8 mouse cellular contexts compared by ENCODE assay signal in the genomic region with DNA sequence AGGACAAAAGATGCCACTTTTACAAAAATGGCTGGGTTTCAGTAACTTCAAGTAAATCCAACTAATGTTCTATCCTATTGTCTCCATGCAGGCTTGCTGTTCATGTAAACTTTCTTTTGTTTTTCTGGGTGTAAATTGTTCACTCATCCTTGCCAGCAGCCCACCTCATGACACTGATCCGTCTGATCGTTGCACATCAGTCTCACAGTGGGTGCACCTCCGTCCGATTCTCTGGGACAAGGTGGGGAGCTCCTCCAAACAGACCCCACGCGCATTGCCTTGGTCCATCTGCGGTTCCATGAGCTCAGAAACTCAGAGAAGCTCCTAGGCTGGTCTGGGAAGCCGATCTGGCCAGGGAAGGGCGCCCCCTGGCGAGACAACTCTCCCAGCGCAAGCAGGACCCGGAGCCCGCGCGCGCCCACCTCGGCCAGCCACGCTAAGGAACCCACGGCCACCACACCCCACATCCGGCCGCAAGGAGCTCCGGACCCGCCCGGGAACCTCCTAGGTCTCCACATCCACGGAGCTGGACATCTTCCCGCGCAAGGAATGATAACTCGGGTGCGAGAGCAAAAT. TPM values are rescaled to one million over a fixed set of nuclear protein-coding genes. Genes with fewer than 3 reads are reported as not detected.
DNase-seq lines count a peak whose midpoint lies in the region; ATAC-seq and TF ChIP-seq lines count a peak whose summit lies in the region.

No protein-coding gene starts in this region.

- TF ChIP-seq CTCF in brain, embryonic 14.5 days (IDR thresholded peaks at IDR 0.05; ENCODE audit: borderline replicate concordance, extremely low read depth, insufficient read depth, insufficient read length), result peak; percentile 85

- H3K4me3 ChIP-seq in heart, embryonic 11.5 days (ENCODE audit: low read depth, low read length), result peak overlapping the region; percentile 75
- peak overlapping the region; percentile 76 for H3K4me3 ChIP-seq in kidney, embryonic 15.5 days (replicated peaks)
- peak overlapping the region; percentile 72 for H3K4me3 ChIP-seq in liver, embryonic 11.5 days (ENCODE audit: low read depth, low read length)

- peak overlapping the region; percentile 75 for H3K4me2 ChIP-seq in heart, embryonic 11.5 days
- H3K4me2 ChIP-seq in kidney, embryonic 15.5 days, result peak overlapping the region; percentile 96
- peak overlapping the region; percentile 100 for H3K4me2 ChIP-seq in liver, embryonic 11.5 days

- 2% methylated on average over 29 of the region's 29 CpGs for WGBS in heart, embryonic 11.5 days (ENCODE audit: insufficient replicate concordance)
- under 1% methylated on average over 29 of the region's 29 CpGs for WGBS in kidney, embryonic 15.5 days
- WGBS in liver, embryonic 11.5 days, result 2% methylated on average over 29 of the region's 29 CpGs

- 0 out of 2 replicates have a peak, but pooled peaks have one; percentile 45 for ATAC-seq in erythroblast, adult 5-6 weeks (replicated peaks; ENCODE audit: low FRiP score, poor library complexity, severe bottlenecking)
- ATAC-seq in heart, embryonic 11.5 days (replicated peaks; ENCODE audit: insufficient number of reproducible peaks, low FRiP score, low TSS enrichment), result peak; percentile 40
- ATAC-seq in kidney, embryonic 15.5 days (replicated peaks; ENCODE audit: low FRiP score), result peak; percentile 67
- ATAC-seq in liver, embryonic 11.5 days (replicated peaks; ENCODE audit: low FRiP score), result peak; percentile 55

- H3K9me3 ChIP-seq in heart, embryonic 11.5 days (replicated peaks; ENCODE audit: control insufficient read depth, low read length), result no peaks in the 10 kb centered on the region
- no peaks in the 10 kb centered on the region for H3K9me3 ChIP-seq in kidney, embryonic 15.5 days (replicated peaks)
- H3K9me3 ChIP-seq in liver, embryonic 11.5 days (ENCODE audit: control insufficient read depth, low read length), result no peaks in the 10 kb centered on the region

- TF ChIP-seq POLR2A in brain, embryonic 14.5 days (IDR thresholded peaks at IDR 0.05; ENCODE audit: borderline replicate concordance, extremely low read depth, insufficient read depth, insufficient read length, poor library complexity, severe bottlenecking), result no peak

- H3K36me3 ChIP-seq in heart, embryonic 11.5 days (ENCODE audit: control insufficient read depth, insufficient read depth, low read length), result no peaks in the 10 kb centered on the region
- H3K36me3 ChIP-seq in kidney, embryonic 15.5 days, result no peaks in the 10 kb centered on the region
- no peaks in the 10 kb centered on the region for H3K36me3 ChIP-seq in liver, embryonic 11.5 days (ENCODE audit: control insufficient read depth, insufficient read depth, low read length)
- no peaks in the 10 kb centered on the region for H3K36me3 ChIP-seq in splenic B cell, adult 2 months (ENCODE audit: control insufficient read depth, insufficient read depth, low read length, poor library complexity, severe bottlenecking)

- H3K4me1 ChIP-seq in heart, embryonic 11.5 days (ENCODE audit: control insufficient read depth, insufficient read depth, low read length), result peaks cover 46% of the 10 kb centered on the region
- peaks cover 63% of the 10 kb centered on the region for H3K4me1 ChIP-seq in kidney, embryonic 15.5 days
- H3K4me1 ChIP-seq in liver, embryonic 11.5 days (replicated peaks; ENCODE audit: control insufficient read depth, insufficient read depth, low read length), result peaks cover 5% of the 10 kb centered on the region; the same call in 1 of the 2 replicates

- H3K9ac ChIP-seq in heart, embryonic 11.5 days (ENCODE audit: low read depth, low read length), result peak overlapping the region; percentile 84
- peak overlapping the region; percentile 80 for H3K9ac ChIP-seq in kidney, embryonic 15.5 days
- H3K9ac ChIP-seq in liver, embryonic 11.5 days (ENCODE audit: low read depth, low read length), result peak overlapping the region; percentile 69

- no peaks in the 10 kb centered on the region for H3K27me3 ChIP-seq in heart, embryonic 11.5 days (ENCODE audit: control insufficient read depth, insufficient read depth, low read length)
- H3K27me3 ChIP-seq in kidney, embryonic 15.5 days, result no peaks in the 10 kb centered on the region
- H3K27me3 ChIP-seq in liver, embryonic 11.5 days (replicated peaks; ENCODE audit: control insufficient read depth, insufficient read depth, low read length), result no peaks in the 10 kb centered on the region; the same call in 1 of the 2 replicates
- H3K27me3 ChIP-seq in splenic B cell, adult 2 months (ENCODE audit: control insufficient read depth, insufficient read depth, low read length, poor library complexity, severe bottlenecking), result no peaks in the 10 kb centered on the region; the same call in 1 of the 2 replicates

- peak overlapping the region; percentile 90 for H3K27ac ChIP-seq in heart, embryonic 11.5 days (ENCODE audit: low read depth, low read length)
- H3K27ac ChIP-seq in kidney, embryonic 15.5 days, result peak overlapping the region; percentile 89
- peak overlapping the region; percentile 38; the same call in 1 of the 2 replicates for H3K27ac ChIP-seq in liver, embryonic 11.5 days (ENCODE audit: low read depth, low read length)

- peak; percentile 24 for DNase-seq in A20 (ENCODE audit: low read depth, low spot score)
- peak; percentile 93 for DNase-seq in brain, embryonic 14.5 days (ENCODE audit: low read depth)
- peak; percentile 88 for DNase-seq in liver, embryonic 11.5 days (ENCODE audit: low spot score)
- peak; percentile 48 for DNase-seq in naive thymus-derived CD4-positive, alpha-beta T cell, adult 2 months (ENCODE audit: low read depth)
- DNase-seq in splenic B cell, adult 2 months (ENCODE audit: low read depth, low spot score), result peak; percentile 50

RNA-seq across cellular contexts. Expression of a gene that starts 1.0 kb away (rescaled TPM):
- polyA plus RNA-seq in brain, embryonic 14.5 days (2012; rRNA removed), result 25.3 and 43.9 TPM in 2 replicates
- not detected in 2 replicates for total RNA-seq in erythroblast, adult 5-6 weeks (2015; ENCODE audit: low replicate concordance)
- total RNA-seq in erythroblast, adult 5-6 weeks (2017; ENCODE audit: low replicate concordance), result not detected in 2 replicates
- polyA plus RNA-seq in heart, embryonic 11.5 days (2014; fragmentation: Nextera tagmentation; extraction: Ambion mirVana), result 75.5 and 84.5 TPM in 2 replicates
- polyA plus RNA-seq in kidney, embryonic 15.5 days (2015; fragmentation: Nextera tagmentation; extraction: Ambion mirVana), result 41.0 and 44.8 TPM in 2 replicates
- polyA plus RNA-seq in liver, embryonic 11.5 days (2014; fragmentation: Nextera tagmentation; extraction: Ambion mirVana), result 19.4 and 19.5 TPM in 2 replicates

Comparison
In these comparisons a context has a peak if more than half of its experiments do, and no peak if none do; other contexts are left out.
1. Peak in every context shown above with its lines: DNase-seq, ATAC-seq, H3K4me3 ChIP-seq and H3K27ac ChIP-seq.
2. DNase-seq: peak in every context shown above with its lines; median percentile 93 in brain, embryonic 14.5 days; 88 in liver, embryonic 11.5 days; 50 in splenic B cell, adult 2 months; 48 in naive thymus-derived CD4-positive, alpha-beta T cell, adult 2 months; 24 in A20.
3. H3K27ac ChIP-seq: peak in every context shown above with its lines; median percentile 90 in heart, embryonic 11.5 days; 89 in kidney, embryonic 15.5 days; 38 in liver, embryonic 11.5 days.